Mouse (Mus musculus): Measurements from ENCODE around the gene Mup5.
"Not testable (repeated sequence)": the region's sequence is repeated elsewhere in the genome, so short reads cannot be mapped to it uniquely, and the experiment has no call there.

Mup5 gene

DNA sequence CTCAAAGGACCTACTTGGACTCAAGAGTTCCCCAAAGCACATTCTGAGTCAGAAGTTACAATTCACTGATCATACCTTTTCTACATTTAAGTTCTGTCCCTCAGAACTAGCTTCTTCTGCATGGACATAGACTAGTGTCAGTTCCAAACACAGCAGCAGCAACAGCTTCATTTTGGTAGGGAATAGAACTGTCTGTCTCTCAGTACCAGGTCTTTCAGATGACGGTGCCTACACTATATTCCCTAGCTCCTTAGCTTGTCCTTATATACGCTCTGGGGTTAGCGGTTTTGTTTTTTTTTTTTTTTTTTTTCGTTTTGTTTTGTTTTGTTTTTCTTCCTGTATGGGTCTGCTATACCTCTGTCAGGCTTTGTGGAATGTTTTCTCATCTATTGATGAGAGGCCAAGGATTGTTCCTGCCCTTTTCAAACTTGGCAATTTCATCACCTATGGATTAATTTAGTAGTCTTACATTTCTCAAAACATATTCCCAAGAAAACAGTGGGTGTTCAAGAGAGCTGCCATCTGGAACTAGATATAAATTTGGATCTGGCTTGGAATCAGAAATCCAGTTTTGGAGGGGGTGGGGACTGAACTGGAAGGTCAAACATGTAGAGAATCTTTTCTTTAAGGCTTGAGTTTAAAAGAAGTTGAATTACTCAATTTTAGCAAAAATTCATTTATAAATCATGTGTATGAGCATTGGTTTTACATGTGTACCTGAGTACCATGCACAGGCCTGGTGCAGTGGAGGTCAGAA is at the start of gene Mup5:
TSS of gene Mup5 (minus strand) at position 282 of the 757 bp plus-strand sequence.
- ATAC-seq (ENCODE audit: insufficient number of reproducible peaks, low FRiP score, low TSS enrichment) = no peak

DNA sequence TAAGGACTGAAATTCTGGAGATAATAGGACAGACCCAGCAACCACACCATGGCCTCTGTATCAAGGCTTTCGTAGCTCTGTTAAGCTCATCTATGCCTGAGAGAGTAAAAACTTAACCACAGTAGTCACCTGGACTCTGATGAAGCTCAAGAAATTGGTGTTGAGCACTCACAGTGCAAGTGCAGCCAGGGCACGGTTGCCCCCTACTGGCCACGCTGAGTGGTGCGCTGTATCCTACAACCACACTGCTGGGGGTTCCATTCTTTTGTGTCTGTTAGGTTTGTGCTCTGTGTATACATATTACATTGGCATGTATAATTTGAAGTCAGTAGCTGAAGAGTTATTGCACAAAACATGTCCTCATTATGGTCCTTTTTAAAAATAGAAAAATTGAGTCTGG is 23.1 kb upstream of the Mup5 start:
- ATAC-seq (ENCODE audit: insufficient number of reproducible peaks, low FRiP score, low TSS enrichment) = no peak

DNA sequence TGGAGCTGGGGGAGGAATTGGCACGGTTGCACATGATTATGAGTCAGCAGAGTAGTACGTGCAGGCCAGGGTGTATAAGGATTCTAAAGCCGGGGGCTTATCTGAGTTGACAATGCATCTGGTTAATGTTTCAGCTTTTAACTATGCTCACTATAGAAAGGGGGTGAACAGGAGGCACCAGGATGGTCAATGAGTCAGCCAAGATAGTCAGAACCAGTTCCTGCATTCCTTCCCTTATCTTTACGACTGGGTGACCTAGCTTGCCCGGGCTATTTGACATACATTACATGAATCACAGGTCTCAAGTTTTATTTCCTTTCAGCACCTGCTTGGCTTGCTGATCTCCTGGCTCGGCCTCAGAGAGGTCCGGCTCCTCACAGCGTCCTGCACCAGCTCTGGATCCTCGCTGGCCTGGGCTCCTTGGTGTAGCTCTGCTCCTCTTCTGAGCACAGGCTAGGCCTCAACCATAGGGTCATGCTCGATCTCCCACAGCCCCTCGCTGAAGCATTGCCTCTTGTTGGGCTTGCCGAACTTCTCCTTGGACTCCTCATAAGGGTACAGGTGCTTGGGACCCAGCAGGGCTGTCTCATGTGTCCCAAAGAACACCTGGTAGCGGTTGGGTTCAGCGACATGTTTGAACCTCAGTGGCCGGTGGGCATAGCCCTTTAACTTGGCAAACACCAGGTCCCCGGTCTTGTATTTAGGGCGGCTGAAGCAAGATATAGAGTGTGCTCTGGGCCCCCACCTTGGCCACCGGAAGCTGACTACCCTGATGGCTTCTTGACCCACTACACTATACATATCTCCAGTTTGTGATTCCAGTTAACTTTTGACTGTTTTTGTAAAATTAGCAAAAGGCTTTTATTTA is 21.0 kb upstream of the Mup5 start:
- ATAC-seq (ENCODE audit: insufficient number of reproducible peaks, low FRiP score, low TSS enrichment) = no peak; the same call in 1 of the 2 replicates

DNA sequence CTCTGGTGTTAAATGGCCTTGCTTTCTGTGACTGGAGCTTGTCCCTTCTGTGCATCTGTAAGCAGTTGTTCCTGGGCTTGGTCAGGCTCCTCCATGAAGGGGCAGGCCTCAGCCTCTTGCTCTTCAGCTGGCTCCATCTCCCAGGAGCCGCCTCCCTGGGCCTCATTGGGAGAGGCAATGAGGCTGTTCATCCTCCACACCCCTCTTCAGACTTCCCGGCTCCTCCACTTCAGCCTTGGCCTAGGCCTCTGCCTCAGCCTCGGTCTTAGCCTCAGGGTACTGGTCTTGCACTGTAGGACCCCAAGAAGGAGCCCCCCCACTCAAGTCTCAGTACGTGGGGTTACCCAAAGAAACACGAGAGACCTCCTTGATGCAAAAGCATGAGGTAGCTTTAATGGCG is 20.3 kb upstream of the Mup5 start:
- peak; percentile 45; the same call in 1 of the 2 replicates for ATAC-seq (ENCODE audit: insufficient number of reproducible peaks, low FRiP score, low TSS enrichment)

DNA sequence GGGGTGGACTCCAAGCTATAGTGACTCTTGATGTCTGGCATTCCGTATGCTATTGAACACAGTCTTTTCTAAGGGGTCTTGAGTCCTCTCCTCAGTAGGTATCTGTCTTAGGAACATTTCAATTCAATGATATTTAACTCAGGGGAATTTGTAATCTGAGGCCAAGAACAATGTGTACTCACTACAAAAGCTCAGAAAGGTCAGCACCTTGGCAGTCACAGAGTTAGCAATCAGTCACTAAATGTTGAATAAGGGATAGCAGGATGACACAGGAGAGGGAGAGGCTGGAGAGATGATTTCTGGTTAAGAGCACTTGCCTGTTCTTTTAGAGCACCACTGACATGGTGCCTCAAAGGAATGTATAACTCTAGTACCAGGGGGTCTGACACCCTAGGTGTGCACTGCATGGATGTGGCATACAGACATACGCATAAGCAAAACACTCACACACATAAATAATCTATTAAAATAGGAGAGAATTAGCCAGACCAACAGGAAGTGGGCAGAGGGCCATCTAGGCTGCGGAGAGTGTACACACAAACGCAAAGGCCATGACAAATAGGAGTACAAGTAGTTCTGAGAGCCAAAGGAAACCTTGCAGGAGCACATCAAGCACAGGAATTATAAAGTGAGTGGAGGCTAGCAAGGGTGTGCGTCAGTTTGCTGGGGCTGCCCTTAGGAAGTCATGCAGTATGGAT is 9.9 kb upstream of the Mup5 start:
- no peak for ATAC-seq (ENCODE audit: insufficient number of reproducible peaks, low FRiP score, low TSS enrichment)

- no peak for ATAC-seq (ENCODE audit: insufficient number of reproducible peaks, low FRiP score, low TSS enrichment)
These were observed 5.8 kb downstream of the Mup5 start for GRCm38 (mm10) chr4:61829211-61829610.

DNA sequence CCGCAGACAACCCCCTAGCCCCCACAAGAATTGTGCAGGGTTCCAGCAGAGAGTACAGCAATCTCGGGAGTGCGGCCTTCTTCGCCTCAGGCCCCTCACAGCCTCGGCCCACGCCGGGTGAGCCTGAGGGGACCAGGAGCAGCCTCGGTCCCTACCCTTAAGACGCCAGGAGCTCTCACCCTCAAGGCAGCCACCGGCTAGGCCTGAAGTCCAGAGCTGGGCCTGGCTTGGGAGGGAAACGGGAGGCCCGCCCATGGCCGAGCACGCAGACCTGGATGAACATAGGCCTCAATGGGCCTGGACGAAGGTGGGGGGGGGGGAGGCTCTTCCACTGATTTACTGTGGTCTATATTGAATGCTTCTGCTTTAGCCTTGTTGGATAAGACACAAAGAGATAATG is 11.8 kb downstream of the Mup5 start:
- no peak for ATAC-seq (ENCODE audit: insufficient number of reproducible peaks, low FRiP score, low TSS enrichment)

- ATAC-seq (ENCODE audit: insufficient number of reproducible peaks, low FRiP score, low TSS enrichment) = not testable (repeated sequence)
These were observed 12.5 kb downstream of the Mup5 start for GRCm38 (mm10) chr4:61822541-61822940.

DNA sequence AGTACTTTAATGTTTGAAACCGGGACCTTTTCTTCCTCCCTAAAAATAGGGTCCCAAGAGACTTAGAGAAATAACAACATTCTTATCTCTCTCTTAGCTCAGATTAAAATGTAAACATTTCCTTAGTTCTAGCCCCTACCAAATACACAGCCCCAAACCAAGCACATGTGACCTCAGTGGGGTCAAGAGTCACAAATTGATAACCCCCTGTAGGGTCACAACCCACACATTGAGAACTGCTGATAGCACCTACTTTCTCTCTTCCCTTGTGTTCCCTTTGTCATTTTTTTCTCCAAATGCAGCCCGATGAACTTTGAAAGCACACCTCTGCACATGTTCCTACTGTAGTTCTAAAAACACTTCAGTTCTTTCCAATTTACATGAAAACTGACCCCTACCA is 19.4 kb downstream of the Mup5 start:
- no peak for ATAC-seq (ENCODE audit: insufficient number of reproducible peaks, low FRiP score, low TSS enrichment)

DNA sequence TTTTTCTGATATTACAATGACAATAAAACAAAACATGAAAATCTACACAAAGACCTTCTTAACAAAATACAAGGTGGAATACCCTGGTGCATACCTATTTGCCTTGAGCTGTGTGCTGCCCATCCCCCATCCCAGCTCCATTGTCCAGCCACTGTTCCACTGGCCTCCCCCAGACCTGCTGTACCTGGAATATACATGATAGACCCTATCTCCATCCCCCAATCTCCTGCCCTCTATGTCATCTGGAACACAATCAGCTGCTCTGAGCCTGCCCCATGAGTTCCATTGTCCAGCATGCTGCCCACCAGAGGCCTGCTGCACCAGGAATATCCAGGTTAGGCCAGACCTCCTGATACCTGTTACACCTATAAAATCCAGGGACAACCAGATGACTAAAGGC is 21.6 kb downstream of the Mup5 start:
- ATAC-seq (ENCODE audit: insufficient number of reproducible peaks, low FRiP score, low TSS enrichment) = no peak

DNA sequence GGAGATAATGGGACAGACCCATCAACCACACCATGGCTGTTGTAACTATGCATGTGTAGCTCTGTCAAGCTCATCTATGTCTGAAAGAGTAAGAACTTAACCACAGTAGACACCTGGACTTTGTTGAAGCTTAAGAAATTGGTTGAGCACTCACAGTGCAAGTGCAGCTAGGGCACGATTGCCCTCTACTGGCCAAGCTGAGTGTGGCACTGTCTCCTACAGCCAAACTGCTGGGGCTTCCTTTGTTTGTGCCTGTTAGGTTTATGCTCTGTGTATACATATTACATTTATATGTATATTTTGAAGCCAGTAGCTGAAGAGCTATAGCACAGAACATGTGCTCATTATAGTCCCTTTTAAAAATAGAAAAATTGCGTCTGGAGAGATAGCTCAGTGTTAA is 23.8 kb downstream of the Mup5 start:
- ATAC-seq (ENCODE audit: insufficient number of reproducible peaks, low FRiP score, low TSS enrichment) = not testable (repeated sequence)

GRCm38 (mm10) chr4:61808926-61809325 is 26.1 kb downstream of the Mup5 start:
- not testable (repeated sequence) for ATAC-seq (ENCODE audit: insufficient number of reproducible peaks, low FRiP score, low TSS enrichment)

DNA sequence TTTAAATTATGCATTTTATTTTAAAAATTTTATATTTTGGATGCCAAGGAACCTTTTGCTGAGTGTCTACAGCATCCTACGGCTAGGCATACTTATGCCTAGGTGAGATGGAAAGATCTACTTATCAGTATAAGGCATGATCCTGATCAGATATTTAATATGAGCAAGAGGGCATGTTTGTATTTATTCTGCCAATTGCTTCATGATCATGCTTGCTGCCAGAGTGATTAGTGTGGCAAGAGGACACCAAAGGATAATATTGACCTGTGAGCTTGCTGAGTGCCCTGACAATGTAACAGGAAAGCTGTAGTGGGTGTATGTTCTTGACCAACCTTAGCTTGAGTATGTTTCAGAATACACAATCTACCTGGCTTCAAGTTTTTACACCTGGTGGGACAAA is 45.3 kb downstream of the Mup5 start:
- not testable (repeated sequence) for ATAC-seq (ENCODE audit: insufficient number of reproducible peaks, low FRiP score, low TSS enrichment)

GRCm38 (mm10) chr4:61784231-61784630 is 50.8 kb downstream of the Mup5 start:
- not testable (repeated sequence) for ATAC-seq (ENCODE audit: insufficient number of reproducible peaks, low FRiP score, low TSS enrichment)

DNA sequence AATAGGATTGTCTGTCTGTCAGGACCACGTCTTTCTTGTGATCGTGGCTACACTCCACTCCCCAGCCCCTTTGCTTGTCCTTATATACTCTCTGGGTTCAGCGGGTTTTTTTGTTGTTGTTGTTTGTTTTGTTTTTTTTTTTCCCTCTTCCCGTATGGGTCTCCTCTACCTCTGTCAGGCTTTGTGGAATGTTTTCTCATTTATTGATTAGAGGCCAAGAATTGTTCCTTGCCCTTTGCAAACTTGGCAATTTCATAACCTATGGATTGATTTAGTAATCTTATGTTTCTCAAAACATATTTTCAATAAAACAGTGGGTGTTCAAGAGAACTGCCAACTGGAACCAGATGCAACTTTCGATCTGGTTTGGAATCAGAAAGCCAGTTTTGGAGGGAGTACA is 52.9 kb downstream of the Mup5 start, which contains the start of gene Mup19:
TSS of gene Mup19 (minus strand) at position 101 of the 400 bp plus-strand sequence.
- ATAC-seq (ENCODE audit: insufficient number of reproducible peaks, low FRiP score, low TSS enrichment) = not testable (repeated sequence)
